Mouse (Mus musculus): ENCODE data around the gene Jakmip3. TPM values are rescaled to one million over a fixed set of nuclear protein-coding genes. Genes with fewer than 3 reads are reported as not detected.

Jakmip3 gene
- total RNA-seq, 2 experiments from 2014 or later, result 0.15 TPM; not detected in 1

DNA sequence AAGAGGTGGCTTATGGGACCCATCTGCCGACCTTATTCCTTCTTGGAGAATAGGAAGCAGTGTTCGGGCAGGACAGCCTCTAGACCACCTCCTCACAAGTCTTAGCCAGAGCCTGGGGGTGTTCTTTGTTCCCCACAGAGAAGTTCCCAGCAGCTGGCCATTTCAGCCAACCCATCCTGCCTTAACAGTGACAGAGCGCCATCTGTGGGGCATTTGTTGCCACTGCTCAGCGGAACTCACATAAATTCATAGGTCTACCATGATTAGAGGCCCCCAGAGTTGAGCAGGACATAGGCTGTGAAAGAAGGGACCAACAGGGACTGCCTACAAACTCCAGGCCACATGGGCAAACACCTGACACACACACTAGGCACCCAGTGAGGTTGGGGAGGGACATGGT, 122.9 kb downstream of the Jakmip3 start:
- DNase-seq, result no peak

GRCm38 (mm10) chr7:139068182-139068623, 127.7 kb downstream of the Jakmip3 start:
- DNase-seq, result no peak

DNA sequence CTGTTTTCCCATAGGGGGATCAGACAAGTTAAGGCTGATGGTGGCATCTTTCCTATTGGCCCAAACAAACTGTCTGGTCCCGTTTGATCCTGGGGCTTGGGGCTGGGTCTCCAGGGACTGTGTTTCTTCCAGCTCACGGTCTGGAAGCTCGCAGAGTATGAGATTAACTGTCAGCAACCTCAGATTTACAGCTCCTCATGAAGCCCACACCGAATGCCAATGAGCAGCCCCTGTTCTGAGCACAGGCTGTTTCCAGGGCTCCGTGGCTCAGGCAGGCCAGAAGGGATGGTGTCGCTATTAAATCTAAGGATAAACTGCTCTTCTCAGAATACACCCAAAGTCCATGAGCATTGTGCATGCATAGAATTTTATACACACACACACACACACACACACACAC, 133.7 kb downstream of the Jakmip3 start:
- DNase-seq, result no peak

DNA sequence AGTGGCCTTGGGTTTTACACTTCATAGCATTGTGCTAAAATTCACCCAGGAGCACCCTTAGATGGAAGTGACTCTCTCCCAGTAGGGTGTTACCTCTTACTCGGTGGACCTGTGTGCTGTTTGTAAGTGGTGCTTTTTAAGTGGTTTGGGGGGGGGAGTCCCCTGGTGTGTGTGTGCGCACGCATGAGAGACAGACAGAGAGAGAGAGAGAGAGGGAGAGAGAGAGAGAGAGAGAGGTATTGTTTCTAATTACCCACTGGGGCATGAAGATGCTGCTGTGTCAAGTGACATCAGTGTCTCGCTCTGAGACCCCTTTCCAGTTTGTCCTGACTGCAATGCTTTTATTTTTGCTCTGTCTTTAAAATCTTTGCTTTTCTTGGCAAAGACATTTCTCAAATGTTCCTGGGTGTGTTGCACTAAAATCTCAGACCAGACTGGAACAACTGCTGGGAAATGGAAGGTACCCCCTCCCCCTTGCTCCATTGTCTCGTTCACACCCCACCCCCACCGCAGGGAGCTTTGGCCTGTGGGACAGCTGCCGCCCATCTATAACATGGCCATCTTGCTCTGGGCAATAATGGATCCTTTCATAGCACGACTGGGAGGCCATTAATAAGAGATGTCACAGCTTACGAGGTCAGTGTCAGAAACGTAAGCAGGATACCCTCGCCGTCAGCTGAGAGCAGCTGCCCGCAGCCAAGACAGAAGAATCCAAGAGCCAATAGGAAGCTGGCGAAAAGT, 134.7 kb downstream of the Jakmip3 start:
- no peak for DNase-seq

- no peak for DNase-seq
Observed at GRCm38 (mm10) chr7:139077283-139077682, 136.8 kb downstream of the Jakmip3 start.

DNA sequence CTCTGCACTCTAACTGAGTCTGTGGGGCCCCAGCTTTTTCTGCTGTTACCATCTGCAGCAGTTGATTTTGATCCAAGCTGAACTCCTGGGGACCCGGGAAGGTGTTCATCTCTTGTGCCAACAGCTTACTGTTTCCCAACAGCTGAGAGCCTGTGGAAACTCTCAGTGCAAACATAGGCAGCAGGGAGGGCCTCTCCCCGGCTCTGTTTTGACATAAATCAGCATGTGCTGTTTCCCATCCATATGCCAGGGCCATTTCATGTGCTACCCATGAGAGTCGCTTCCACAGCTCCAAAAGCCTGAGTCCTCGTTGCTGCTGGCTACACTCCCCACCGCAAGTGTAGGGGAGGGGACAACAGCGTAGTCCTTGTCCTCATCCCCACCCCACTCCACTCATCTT, 137.7 kb downstream of the Jakmip3 start:
- DNase-seq, result no peak

DNA sequence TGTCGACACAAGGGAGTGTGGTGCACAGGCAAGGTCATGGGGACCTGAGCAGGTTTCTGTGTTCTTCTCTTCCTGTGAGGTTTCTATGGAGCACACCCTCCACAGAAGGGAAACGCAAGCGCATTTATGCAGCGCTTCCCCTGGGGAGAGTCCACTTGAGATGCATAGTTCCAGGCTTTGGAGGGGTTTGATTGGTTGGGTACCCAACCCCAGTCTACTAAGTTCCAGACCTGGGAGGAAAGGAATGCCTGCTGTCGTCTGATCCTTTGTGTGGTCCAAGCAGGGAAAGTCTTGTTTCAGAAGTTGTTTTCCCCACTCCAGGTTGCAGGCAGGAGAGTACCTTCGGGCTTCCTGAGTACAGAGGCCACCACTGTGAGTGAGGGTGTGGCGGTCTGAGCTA, 138.6 kb downstream of the Jakmip3 start:
- no peak for DNase-seq

- no peak for DNase-seq
Observed at GRCm38 (mm10) chr7:139080714-139081113, 140.2 kb downstream of the Jakmip3 start.

GRCm38 (mm10) chr7:139081158-139081557, 140.6 kb downstream of the Jakmip3 start:
- DNase-seq, result no peak

DNA sequence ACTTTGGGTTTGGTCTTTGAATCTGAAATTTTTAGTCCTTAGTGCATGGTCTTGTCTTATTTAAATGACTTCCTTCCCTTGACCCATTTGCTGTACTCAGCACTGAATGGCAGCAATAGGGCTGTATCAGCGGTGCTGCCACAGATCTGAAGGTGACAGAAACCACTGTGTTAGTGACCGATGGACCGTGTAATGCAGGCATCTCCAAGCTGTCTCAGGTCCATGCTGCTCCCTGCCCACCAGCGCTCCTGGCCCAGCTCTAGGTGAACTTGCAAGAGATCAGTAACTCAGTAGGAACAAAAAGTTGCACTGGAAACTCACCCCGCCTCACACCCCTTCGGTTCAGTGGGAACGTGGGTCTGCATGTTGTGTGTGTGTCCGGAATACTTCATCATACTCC, 141.8 kb downstream of the Jakmip3 start:
- no peak for DNase-seq

- DNase-seq, result no peak
Observed at GRCm38 (mm10) chr7:139084316-139084715, 143.8 kb downstream of the Jakmip3 start.

DNA sequence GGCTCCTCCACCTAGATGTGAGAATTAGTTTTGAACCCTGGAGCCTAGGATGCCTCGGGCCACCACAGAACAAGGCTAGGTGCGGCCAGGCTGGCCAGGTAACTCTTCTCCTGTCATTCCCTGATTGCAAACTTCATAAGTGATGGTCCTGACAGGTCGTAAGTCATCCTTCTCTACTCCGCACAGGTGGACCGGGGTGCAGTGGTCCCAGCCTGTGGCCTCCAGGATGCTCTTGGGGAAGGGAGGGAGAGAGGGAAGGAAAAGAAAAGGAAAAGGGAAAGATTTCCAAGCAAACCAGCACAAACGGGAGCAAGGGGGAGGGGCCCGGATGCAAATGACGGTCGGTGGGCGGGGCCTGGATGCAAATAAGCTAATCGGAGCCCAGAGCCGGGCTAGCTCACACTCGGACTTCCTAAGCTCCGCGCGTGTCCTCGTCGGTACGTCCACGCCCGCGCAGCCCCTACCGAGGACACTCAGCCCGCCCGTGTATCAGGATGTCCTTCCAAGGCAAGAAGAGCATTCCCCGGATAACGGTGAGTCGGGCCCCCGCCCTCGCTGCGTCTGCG, 145.2 kb downstream of the Jakmip3 start, which contains the start of gene Dpysl4:
Dpysl4 (plus strand) TSS at position 373 of the 566 bp plus-strand sequence.
- DNase-seq, result no peak

- DNase-seq, result peak; percentile 17
Observed at GRCm38 (mm10) chr7:139086195-139087158, 145.9 kb downstream of the Jakmip3 start.

DNA sequence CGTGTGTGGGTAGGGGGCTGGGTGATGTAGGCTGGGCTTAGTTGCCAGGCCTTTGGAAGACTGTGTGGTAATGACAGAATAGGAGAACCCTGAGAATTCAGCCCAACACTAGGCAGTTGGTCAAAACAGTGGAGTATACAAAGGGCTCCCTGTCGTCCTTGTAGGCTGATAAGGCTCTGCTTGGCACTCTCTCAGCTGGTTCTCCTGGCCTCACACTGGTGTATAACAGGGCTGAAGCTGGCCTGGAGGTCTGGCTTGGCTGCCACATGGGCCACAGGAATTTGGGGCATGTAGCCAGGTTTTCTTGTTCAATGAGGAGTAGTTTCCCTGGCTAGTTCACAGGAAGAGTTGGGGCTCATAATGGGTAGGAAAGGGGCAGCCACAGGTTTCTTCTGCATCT, 147.3 kb downstream of the Jakmip3 start:
- no peak for DNase-seq

- DNase-seq, result no peak
Observed at GRCm38 (mm10) chr7:139089892-139090874, 149.7 kb downstream of the Jakmip3 start.

GRCm38 (mm10) chr7:139091681-139092080, 151.2 kb downstream of the Jakmip3 start:
- no peak for DNase-seq

DNA sequence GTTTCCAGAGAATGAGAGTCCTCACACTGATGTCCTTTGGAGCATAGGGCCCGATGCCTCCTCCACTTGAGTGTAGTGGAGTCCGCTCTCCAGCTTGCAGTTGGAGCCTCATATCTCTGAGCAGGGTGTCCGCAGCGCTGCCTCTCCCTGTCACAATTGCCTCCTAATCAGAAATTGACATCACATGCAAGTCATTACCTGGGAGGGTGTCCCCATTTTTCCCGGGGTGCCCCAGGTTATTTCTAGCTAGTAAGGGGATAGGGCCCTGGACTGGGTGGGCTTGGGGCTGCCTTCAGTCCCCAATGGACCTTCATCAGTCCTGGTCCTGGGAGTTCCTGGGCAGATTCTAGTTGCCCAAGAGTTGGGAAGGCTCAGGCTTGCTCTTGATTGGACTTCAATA, 152.1 kb downstream of the Jakmip3 start:
- no peak for DNase-seq

- DNase-seq, result no peak
Observed at GRCm38 (mm10) chr7:139093124-139093523, 152.6 kb downstream of the Jakmip3 start.

DNA sequence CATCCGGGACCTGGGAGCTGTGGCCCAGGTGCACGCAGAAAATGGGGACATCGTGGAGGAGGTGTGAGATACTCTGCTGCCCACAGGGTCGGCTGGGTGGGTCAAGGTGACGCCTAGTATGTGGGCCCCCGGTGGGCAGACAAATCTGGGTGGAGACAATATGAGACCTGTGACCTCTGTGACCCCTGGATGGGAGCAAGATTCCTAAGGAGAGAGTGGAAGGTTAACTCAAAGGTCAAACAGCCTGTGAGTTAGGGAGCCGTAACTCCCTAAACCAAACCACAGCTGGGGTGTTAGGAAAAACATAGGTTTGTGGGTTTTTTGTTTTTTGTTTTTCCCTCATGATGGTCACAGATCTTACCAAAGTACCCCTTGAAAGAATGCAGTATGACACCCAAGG, 153.3 kb downstream of the Jakmip3 start:
- no peak for DNase-seq

- no peak for DNase-seq
Observed at GRCm38 (mm10) chr7:139094761-139095160, 154.2 kb downstream of the Jakmip3 start.

GRCm38 (mm10) chr7:139095282-139095681, 154.8 kb downstream of the Jakmip3 start:
- DNase-seq, result no peak

All from gastrocnemius, postnatal 25 days (tissue).